Mouse (Mus musculus) MEL (cell line): ENCODE data around the gene Tuba1a. TPM values are rescaled to one million over a fixed set of nuclear protein-coding genes. Genes with fewer than 3 reads are reported as not detected.

Experiments used
- DNase-seq: peaks from one replicate; pipeline ENCODE4 v3.0.0; 2011; ENCODE audit warnings: low read depth, low spot score
- H3K27ac ChIP-seq: 2 replicates; pipeline ENCODE4 v1.5.1; 2012; ENCODE audit warnings: low read depth, mild to moderate bottlenecking, control low read depth, low read length, moderate library complexity; ENCODE audit not compliant: control insufficient read depth
- H3K27me3 ChIP-seq, 2 experiments: fragments of 150-350 bp in 1 of 2; sonication (generic) in 1 of 2; 2 replicates each; pipeline ENCODE4 v1.6.1; 2012; ENCODE audit warnings: low read length in 2 of 2, mild to moderate bottlenecking in 2 of 2, improper control_type of control experiment in 1 of 2, moderate library complexity in 1 of 2; ENCODE audit not compliant: insufficient read depth in 2 of 2, control insufficient read depth in 1 of 2
- H3K36me3 ChIP-seq, 2 experiments: 2 replicates each; pipeline ENCODE4 v1.6.1; 2012 to 2014; ENCODE audit warnings: low read length in 2 of 2, improper control_type of control experiment in 1 of 2, inconsistent platforms in 1 of 2, mild to moderate bottlenecking in 1 of 2; ENCODE audit not compliant: insufficient read depth in 2 of 2, control insufficient read depth in 1 of 2
- H3K4me1 ChIP-seq, 2 experiments: fragments of 150-350 bp in 1 of 2; sonication (generic) in 1 of 2; 2 replicates each; pipeline ENCODE4 v1.6.1; 2012; ENCODE audit warnings: low read length in 2 of 2, improper control_type of control experiment in 1 of 2, mild to moderate bottlenecking in 1 of 2; ENCODE audit not compliant: insufficient read depth in 2 of 2, control insufficient read depth in 1 of 2
- H3K4me3 ChIP-seq, 2 experiments: fragments of 150-350 bp in 1 of 2; sonication (generic) in 1 of 2; 2 replicates each; pipeline ENCODE4 v1.5.1; 2012; ENCODE audit warnings: low read depth in 2 of 2, low read length in 2 of 2, mild to moderate bottlenecking in 2 of 2, moderate library complexity in 2 of 2, control low read depth in 1 of 2, improper control_type of control experiment in 1 of 2; ENCODE audit not compliant: control insufficient read depth in 1 of 2, insufficient read depth in 1 of 2
- H3K79me2 ChIP-seq: 2 replicates; pipeline ENCODE4 v1.6.1; 2012; ENCODE audit warnings: mild to moderate bottlenecking, low read length, moderate library complexity; ENCODE audit not compliant: control insufficient read depth, poor library complexity, insufficient read depth
- H3K9ac ChIP-seq: 2 replicates; pipeline ENCODE4 v1.6.1; 2012; ENCODE audit warnings: low read depth, mild to moderate bottlenecking, control low read depth, low read length, moderate library complexity; ENCODE audit not compliant: control insufficient read depth, poor library complexity, severe bottlenecking
- H3K9me3 ChIP-seq: fragments of 150-350 bp; sonication (generic); replicated peaks from 2 replicates; pipeline ENCODE4 v1.6.1; 2012; ENCODE audit warnings: mild to moderate bottlenecking, low read length, improper control_type of control experiment, moderate library complexity; ENCODE audit not compliant: insufficient read depth
- BHLHE40 ChIP-seq: IDR thresholded peaks from 2 replicates; pipeline ENCODE4 v1.6.1; 2012; ENCODE audit warnings: low read depth, mild to moderate bottlenecking, inconsistent platforms, low read length, improper control_type of control experiment, borderline replicate concordance
- CHD1 ChIP-seq: IDR thresholded peaks from 2 replicates; pipeline ENCODE4 v1.6.1; 2012; ENCODE audit warnings: low read depth, mild to moderate bottlenecking, inconsistent platforms, low read length, improper control_type of control experiment
- CHD2 ChIP-seq: IDR thresholded peaks from 2 replicates; pipeline ENCODE4 v1.6.1; 2011; ENCODE audit warnings: low read length, improper control_type of control experiment
- CTCF ChIP-seq, 3 experiments: IDR thresholded peaks in 2 of 3; conservative IDR thresholded peaks in 1 of 3; 2 replicates each; pipeline ENCODE4 v1.5.1; 2011 to 2012; ENCODE audit warnings: low read length in 3 of 3, low read depth in 2 of 3, mild to moderate bottlenecking in 2 of 3, improper control_type of control experiment in 1 of 3, inconsistent platforms in 1 of 3, mixed read lengths in 1 of 3, moderate library complexity in 1 of 3; ENCODE audit not compliant: control insufficient read depth in 1 of 3, insufficient read depth in 1 of 3, poor library complexity in 1 of 3, severe bottlenecking in 1 of 3
- E2F4 ChIP-seq: IDR thresholded peaks from 2 replicates; pipeline ENCODE4 v1.6.1; 2011; ENCODE audit warnings: low read depth, low read length, improper control_type of control experiment, borderline replicate concordance
- ELF1 ChIP-seq: IDR thresholded peaks from 2 replicates; pipeline ENCODE4 v1.6.1; 2014; ENCODE audit warnings: low read depth, mild to moderate bottlenecking, inconsistent platforms, low read length, improper control_type of control experiment, moderate library complexity
- EP300 ChIP-seq, 2 experiments: IDR thresholded peaks; 2 replicates each; pipeline ENCODE4 v1.6.1; 2011; ENCODE audit warnings: improper control_type of control experiment in 2 of 2, low read length in 2 of 2, low read depth in 1 of 2, mild to moderate bottlenecking in 1 of 2
- ETS1 ChIP-seq: IDR thresholded peaks from 2 replicates; pipeline ENCODE4 v1.6.1; 2012; ENCODE audit warnings: low read depth, mild to moderate bottlenecking, inconsistent platforms, low read length, improper control_type of control experiment, moderate library complexity
- GABPA ChIP-seq: IDR thresholded peaks from 2 replicates; pipeline ENCODE4 v1.6.1; 2012; ENCODE audit warnings: low read depth, mild to moderate bottlenecking, inconsistent platforms, low read length, improper control_type of control experiment, moderate library complexity
- GATA1 ChIP-seq: IDR thresholded peaks from 2 replicates; pipeline ENCODE4 v1.6.1; 2011; ENCODE audit warnings: low read depth, low read length, improper control_type of control experiment
- HCFC1 ChIP-seq: IDR thresholded peaks from 2 replicates; pipeline ENCODE4 v1.6.1; 2012; ENCODE audit warnings: low read depth, mild to moderate bottlenecking, inconsistent platforms, low read length, improper control_type of control experiment, moderate library complexity
- JUND ChIP-seq: IDR thresholded peaks from 2 replicates; pipeline ENCODE4 v1.6.1; 2011; ENCODE audit warnings: low read depth, mild to moderate bottlenecking, improper control_type of control experiment, low read length
- KAT2A ChIP-seq: conservative IDR thresholded peaks from 2 replicates; pipeline ENCODE4 v1.6.1; 2012; ENCODE audit warnings: low read depth, low read length, improper control_type of control experiment, inconsistent platforms
- MAX ChIP-seq: IDR thresholded peaks from 2 replicates; pipeline ENCODE4 v1.6.1; 2011; ENCODE audit warnings: low read length, improper control_type of control experiment
- MAZ ChIP-seq: IDR thresholded peaks from 2 replicates; pipeline ENCODE4 v1.6.1; 2012; ENCODE audit warnings: low read depth, mild to moderate bottlenecking, inconsistent platforms, low read length, improper control_type of control experiment
- MEF2A ChIP-seq: IDR thresholded peaks from 2 replicates; pipeline ENCODE4 v1.6.1; 2014; ENCODE audit warnings: low read depth, mild to moderate bottlenecking, inconsistent platforms, low read length, improper control_type of control experiment; ENCODE audit not compliant: poor library complexity, insufficient replicate concordance, severe bottlenecking; ENCODE audit errors: extremely low read depth
- MXI1 ChIP-seq: IDR thresholded peaks from 2 replicates; pipeline ENCODE4 v1.6.1; 2011; ENCODE audit warnings: mild to moderate bottlenecking, low read depth, low read length, improper control_type of control experiment
- MYB ChIP-seq: IDR thresholded peaks from 2 replicates; pipeline ENCODE4 v1.6.1; 2011; ENCODE audit warnings: mild to moderate bottlenecking, low read depth, low read length, improper control_type of control experiment
- MYC ChIP-seq: IDR thresholded peaks from 2 replicates; pipeline ENCODE4 v1.6.1; 2011; ENCODE audit warnings: low read depth, mild to moderate bottlenecking, low read length, improper control_type of control experiment, moderate library complexity
- NELFE ChIP-seq: IDR thresholded peaks from 2 replicates; pipeline ENCODE4 v1.6.1; 2011; ENCODE audit warnings: low read depth, low read length, improper control_type of control experiment
- NRF1 ChIP-seq: IDR thresholded peaks from 2 replicates; pipeline ENCODE4 v1.6.1; 2014; ENCODE audit warnings: low read depth, mild to moderate bottlenecking, inconsistent platforms, low read length, improper control_type of control experiment, moderate library complexity; ENCODE audit not compliant: poor library complexity, insufficient read depth, severe bottlenecking
- POLR2A ChIP-seq, 2 experiments: IDR thresholded peaks; 2 replicates each; pipeline ENCODE4 v1.6.1; 2011 to 2012; ENCODE audit warnings: low read length in 2 of 2, mild to moderate bottlenecking in 2 of 2, control low read depth in 1 of 2, improper control_type of control experiment in 1 of 2, low read depth in 1 of 2, moderate library complexity in 1 of 2; ENCODE audit not compliant: control insufficient read depth in 1 of 2, insufficient read depth in 1 of 2, poor library complexity in 1 of 2
- POLR2AphosphoS2 ChIP-seq: IDR thresholded peaks from 2 replicates; pipeline ENCODE4 v1.6.1; 2011; ENCODE audit warnings: low read length, improper control_type of control experiment
- POLR2AphosphoS5 ChIP-seq: IDR thresholded peaks from 2 replicates; pipeline ENCODE4 v1.6.1; 2012; ENCODE audit warnings: low read depth, borderline replicate concordance, mild to moderate bottlenecking, inconsistent platforms, low read length, moderate library complexity, mixed read lengths
- RAD21 ChIP-seq: IDR thresholded peaks from 2 replicates; pipeline ENCODE4 v1.6.1; 2011; ENCODE audit warnings: mild to moderate bottlenecking, low read depth, low read length, improper control_type of control experiment
- RCOR1 ChIP-seq: IDR thresholded peaks from 2 replicates; pipeline ENCODE4 v1.6.1; 2012; ENCODE audit warnings: low read depth, mild to moderate bottlenecking, inconsistent platforms, low read length, improper control_type of control experiment
- SMC3 ChIP-seq: IDR thresholded peaks from 2 replicates; pipeline ENCODE4 v1.6.1; 2011; ENCODE audit warnings: low read depth, low read length, improper control_type of control experiment
- TAL1 ChIP-seq: IDR thresholded peaks from 2 replicates; pipeline ENCODE4 v1.6.1; 2012; ENCODE audit warnings: mild to moderate bottlenecking, inconsistent platforms, low read length, moderate library complexity, mixed read lengths
- TBP ChIP-seq: IDR thresholded peaks from 2 replicates; pipeline ENCODE4 v1.8.0; 2011; ENCODE audit warnings: low read depth, low read length, improper control_type of control experiment
- TCF12 ChIP-seq: IDR thresholded peaks from 2 replicates; pipeline ENCODE4 v1.6.1; 2014; ENCODE audit warnings: low read depth, mild to moderate bottlenecking, inconsistent platforms, low read length, improper control_type of control experiment, moderate library complexity
- UBTF ChIP-seq: IDR thresholded peaks from 2 replicates; pipeline ENCODE4 v1.6.1; 2012; ENCODE audit warnings: low read depth, mild to moderate bottlenecking, inconsistent platforms, low read length, improper control_type of control experiment, moderate library complexity, borderline replicate concordance; ENCODE audit not compliant: insufficient read depth
- USF1 ChIP-seq: IDR thresholded peaks from 2 replicates; pipeline ENCODE4 v1.6.1; 2014; ENCODE audit warnings: low read depth, mild to moderate bottlenecking, inconsistent platforms, low read length, improper control_type of control experiment, moderate library complexity
- USF2 ChIP-seq, 2 experiments: IDR thresholded peaks; 2 replicates each; pipeline ENCODE4 v1.6.1; 2011 to 2012; ENCODE audit warnings: improper control_type of control experiment in 2 of 2, low read length in 2 of 2, borderline replicate concordance in 1 of 2, inconsistent platforms in 1 of 2, low read depth in 1 of 2, mild to moderate bottlenecking in 1 of 2; ENCODE audit not compliant: insufficient read depth in 1 of 2
- ZKSCAN1 ChIP-seq: IDR thresholded peaks from 2 replicates; pipeline ENCODE4 v1.6.1; 2012; ENCODE audit warnings: low read depth, mild to moderate bottlenecking, inconsistent platforms, low read length, improper control_type of control experiment, moderate library complexity
- ZMIZ1 ChIP-seq: IDR thresholded peaks from 2 replicates; pipeline ENCODE4 v1.6.1; 2012; ENCODE audit warnings: low read depth, mild to moderate bottlenecking, inconsistent platforms, low read length, improper control_type of control experiment, moderate library complexity
- ZNF384 ChIP-seq: IDR thresholded peaks from 2 replicates; pipeline ENCODE4 v1.6.1; 2012; ENCODE audit warnings: low read depth, mild to moderate bottlenecking, inconsistent platforms, low read length, improper control_type of control experiment
- polyA plus RNA-seq, 2 experiments: library from polyadenylated mRNA; stranded (reverse) in 1 of 2; unstranded in 1 of 2; fragments of >175 nt in 1 of 2; fragments of >200 nt in 1 of 2; gene quantifications; 2 replicates each; pipeline versions ENCODE4 v1.2.1 to v1.2.4; 2012; ENCODE audit warnings: low replicate concordance in 2 of 2, low read depth in 1 of 2; ENCODE audit not compliant: insufficient read length in 2 of 2, insufficient read depth in 1 of 2, missing spikeins in 1 of 2
- total RNA-seq: library from RNA; depleted of rRNA; stranded (reverse); fragments of 300-350 nt; gene quantifications from 2 replicates; pipeline ENCODE4 v1.2.3, GENCODE M21; 2012

The Tuba1a gene
- total and polyA plus RNA-seq, 3 experiments, result 83.6 to 112 TPM; not detected in 1

DNA sequence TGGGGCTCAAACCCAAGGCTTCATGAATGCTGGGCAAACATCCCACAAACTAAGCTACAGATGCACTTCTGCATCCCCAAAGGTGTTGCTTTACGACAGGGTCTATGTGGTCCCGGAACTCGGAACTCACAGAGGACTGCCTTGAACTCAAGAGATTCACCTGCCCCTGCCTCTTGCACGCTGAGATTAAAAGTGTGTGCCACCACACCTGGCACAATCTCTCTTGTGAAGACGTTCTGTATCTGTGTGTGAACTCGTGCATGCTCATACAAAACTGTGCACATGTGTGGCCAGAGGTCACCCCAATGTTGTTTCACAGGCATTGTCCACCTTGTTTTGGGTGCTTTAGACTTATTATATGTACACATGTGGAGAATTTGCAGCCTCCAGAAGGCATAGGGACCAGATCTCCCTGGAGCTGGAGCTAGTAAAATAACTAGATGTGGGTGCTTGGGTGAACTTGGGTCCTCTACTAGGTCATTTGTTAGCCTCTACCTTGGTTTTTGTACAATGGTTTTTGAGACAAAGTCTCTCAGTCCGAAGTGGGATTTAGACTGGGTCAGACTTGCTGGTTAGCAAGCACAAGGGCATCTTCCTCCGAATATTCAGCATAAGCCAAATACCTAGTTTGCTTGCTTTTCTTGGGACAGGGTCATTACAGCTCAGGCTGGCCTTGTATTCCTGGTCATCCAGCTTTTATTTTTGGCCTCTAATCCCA is 23.3 kb downstream of the Tuba1a start:
- H3K27me3 ChIP-seq, result no peaks in the 10 kb centered on the region
- no peak overlapping the region for H3K4me3 ChIP-seq
- H3K79me2 ChIP-seq, result peaks cover 17% of the 10 kb centered on the region
- H3K4me1 ChIP-seq, result no peaks in the 10 kb centered on the region
- DNase-seq, result peak; percentile 75
- no peaks in the 10 kb centered on the region for H3K9me3 ChIP-seq
- peaks cover 2 to 3% of the 10 kb centered on the region in 2 experiments; a peak in 2 of 4 replicates for H3K36me3 ChIP-seq
- H3K27ac ChIP-seq, result no peak overlapping the region
- H3K9ac ChIP-seq, result no peak overlapping the region
- TF ChIP-seq CTCF (IDR thresholded peaks at IDR 0.05 in 2 of 3, conservative IDR thresholded peaks at IDR 0.05 in 1 of 3; ENCODE audit: control insufficient read depth in 1 of 3, insufficient read depth in 1 of 3, low read depth in 2 of 3, low read length in 3 of 3, poor library complexity in 1 of 3, severe bottlenecking in 1 of 3) (no peak), CHD2 (peak; percentile 40; the same call in 1 of the 2 replicates), RCOR1 (peak; percentile 13; the same call in 1 of the 2 replicates), ELF1 (no peak), BHLHE40 (no peak; the same call in 1 of the 2 replicates), TCF12 (no peak), E2F4 (no peak), MYC (0 out of 2 replicates have a peak, but pooled peaks have one; percentile 35), SMC3 (peak; percentile 16), EP300 (IDR thresholded peaks at IDR 0.05; ENCODE audit: low read depth in 1 of 2, low read length in 2 of 2) (no peak), TAL1 (0 out of 2 replicates have a peak, but pooled peaks have one; percentile 6), CHD1 (no peak), HCFC1 (no peak), KAT2A (no peak), NRF1 (0 out of 2 replicates have a peak, but pooled peaks have one; percentile 6), POLR2AphosphoS5 (0 out of 2 replicates have a peak, but pooled peaks have one; percentile 68), JUND (no peak), ZNF384 (no peak), GATA1 (no peak), POLR2A (IDR thresholded peaks at IDR 0.05; ENCODE audit: control insufficient read depth in 1 of 2, insufficient read depth in 1 of 2, low read depth in 1 of 2, low read length in 2 of 2, poor library complexity in 1 of 2) (peak; percentile 38 to 89; a peak in 3 of 4 replicates), GABPA (no peak), USF2 (IDR thresholded peaks at IDR 0.05; ENCODE audit: borderline replicate concordance in 1 of 2, insufficient read depth in 1 of 2, low read depth in 1 of 2, low read length in 2 of 2) (no peak), MAX (peak; percentile 48), USF1 (no peak), MXI1 (no peak), ZMIZ1 (peak; percentile 74; the same call in 1 of the 2 replicates), NELFE (no peak), RAD21 (no peak), UBTF (no peak), ZKSCAN1 (peak; percentile 52; the same call in 1 of the 2 replicates), MYB (no peak; the same call in none of the 2 replicates), MAZ (no peak), MEF2A (no peak), ETS1 (no peak), POLR2AphosphoS2 (peak; percentile 97), TBP (no peak)
